Mouse (Mus musculus): ENCODE measurements around the gene Gm19935. TPM values are rescaled to one million over a fixed set of nuclear protein-coding genes. Genes with fewer than 3 reads are reported as not detected.

Gm19935 gene
- polyA plus RNA-seq, 1 experiment from 2014 or later, result not detected

DNA sequence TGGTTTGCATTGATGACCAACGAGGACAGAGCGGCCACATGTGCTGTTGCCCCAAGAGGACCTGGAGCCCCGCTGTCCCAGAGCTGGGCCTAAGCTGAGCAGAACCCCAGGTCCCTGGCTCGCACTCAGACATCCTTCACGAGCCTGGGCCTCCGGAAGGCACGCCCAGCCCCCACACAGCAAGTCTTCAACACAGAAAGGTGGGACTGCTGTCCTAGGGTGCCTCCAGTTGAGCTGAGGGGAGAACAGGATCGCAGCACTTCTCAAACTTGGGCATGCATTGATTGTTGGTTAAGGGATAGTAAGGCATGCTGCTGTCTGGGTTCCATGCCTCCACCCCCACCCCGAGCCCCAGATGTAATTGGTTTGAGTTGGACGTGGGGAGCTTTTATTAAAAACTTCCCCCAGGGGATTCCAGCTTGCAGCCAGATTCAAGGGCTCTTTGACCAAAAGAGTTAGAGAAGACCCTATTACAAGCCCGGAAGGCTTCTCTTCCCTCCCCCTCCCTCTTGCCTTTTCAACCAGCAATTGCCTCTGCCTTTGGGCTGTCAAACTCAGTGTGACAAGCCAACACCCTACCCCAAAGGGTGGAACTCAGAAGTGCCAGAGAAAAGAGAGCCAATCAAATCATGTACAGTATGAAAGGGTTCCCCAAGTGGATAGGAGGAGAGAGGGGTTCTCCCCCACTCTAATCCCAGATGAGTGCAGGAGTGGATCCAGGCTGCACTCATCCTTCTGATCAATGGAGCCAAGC lies 12.0 kb upstream of the Gm19935 start:
- H3K27me3 ChIP-seq, result no peaks in the 10 kb centered on the region
- H3K9ac ChIP-seq, result peak overlapping the region; percentile 78
- peak overlapping the region; percentile 82 for H3K27ac ChIP-seq
- peaks cover 24% of the 10 kb centered on the region for H3K4me1 ChIP-seq
- H3K4me3 ChIP-seq, result peak overlapping the region; percentile 58
- H3K9me3 ChIP-seq, result no peaks in the 10 kb centered on the region
- no peaks in the 10 kb centered on the region for H3K36me3 ChIP-seq
- WGBS, result under 1% methylated on average over 11 of the region's 11 CpGs
- H3K4me2 ChIP-seq, result peak overlapping the region; percentile 77
- peak; percentile 69 for ATAC-seq (ENCODE audit: insufficient number of reproducible peaks, insufficient read depth, low FRiP score, low TSS enrichment, low read depth)

GRCm38 (mm10) chr8:90828181-90828986 lies 11.2 kb upstream of the Gm19935 start, which contains the start of gene Chd9:
Gene Chd9 (plus strand): TSS chr8:90828352.
- WGBS, result 1% methylated on average over 39 of the region's 39 CpGs
- no peaks in the 10 kb centered on the region; the same call in 1 of the 2 replicates for H3K9me3 ChIP-seq
- no peaks in the 10 kb centered on the region for H3K27me3 ChIP-seq
- H3K4me2 ChIP-seq, result peak within 1 kb of the TSS; percentile 77
- H3K9ac ChIP-seq, result peak within 1 kb of the TSS; percentile 78
- peak; percentile 87 for ATAC-seq (ENCODE audit: insufficient number of reproducible peaks, insufficient read depth, low FRiP score, low TSS enrichment, low read depth)
- peak within 1 kb of the TSS; percentile 58 for H3K4me3 ChIP-seq
- H3K36me3 ChIP-seq, result no peaks in the 10 kb centered on the region
- H3K27ac ChIP-seq, result peak within 1 kb of the TSS; percentile 82
- peaks cover 22% of the 10 kb centered on the region for H3K4me1 ChIP-seq

GRCm38 (mm10) chr8:90825459-90825871 lies 8.3 kb upstream of the Gm19935 start:
- H3K9ac ChIP-seq, result no peak overlapping the region
- H3K27ac ChIP-seq, result no peak overlapping the region
- 67% methylated on average over 9 of the region's 9 CpGs for WGBS
- H3K9me3 ChIP-seq, result no peaks in the 10 kb centered on the region; the same call in 1 of the 2 replicates
- no peak overlapping the region for H3K4me2 ChIP-seq
- no peaks in the 10 kb centered on the region for H3K36me3 ChIP-seq
- no peaks in the 10 kb centered on the region for H3K27me3 ChIP-seq
- peaks cover 16% of the 10 kb centered on the region for H3K4me1 ChIP-seq
- ATAC-seq (ENCODE audit: insufficient number of reproducible peaks, insufficient read depth, low FRiP score, low TSS enrichment, low read depth), result no peak
- no peak overlapping the region for H3K4me3 ChIP-seq

DNA sequence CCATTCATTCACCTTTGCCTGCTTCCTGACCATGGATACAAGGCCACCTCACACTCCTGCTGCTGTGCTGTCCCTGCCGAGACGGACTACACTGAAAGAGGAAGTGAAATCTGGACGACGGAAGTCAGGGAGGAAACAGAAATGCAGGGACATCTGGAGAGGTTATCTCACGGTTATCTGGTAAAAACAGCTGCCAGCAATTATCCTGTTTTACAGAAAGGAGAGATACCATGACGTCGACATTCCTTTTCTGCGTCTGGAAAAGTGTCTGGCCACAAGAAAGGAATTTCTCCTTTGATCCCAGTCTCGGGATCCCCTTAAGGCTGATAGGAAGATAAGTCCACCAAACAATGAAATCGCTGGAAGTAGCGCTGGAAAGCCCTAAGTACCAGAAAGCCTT lies 5.2 kb upstream of the Gm19935 start:
- Histone ChIP-seq H3K9me3 (no peaks in the 10 kb centered on the region; the same call in 1 of the 2 replicates), H3K27ac (no peak overlapping the region), H3K4me3 (no peak overlapping the region), H3K4me2 (no peak overlapping the region), H3K27me3 (no peaks in the 10 kb centered on the region), H3K9ac (no peak overlapping the region), H3K4me1 (no peaks in the 10 kb centered on the region), H3K36me3 (no peaks in the 10 kb centered on the region)
- no peak for ATAC-seq (ENCODE audit: insufficient number of reproducible peaks, insufficient read depth, low FRiP score, low TSS enrichment, low read depth)
- 9% methylated on average over 11 of the region's 11 CpGs for WGBS

DNA sequence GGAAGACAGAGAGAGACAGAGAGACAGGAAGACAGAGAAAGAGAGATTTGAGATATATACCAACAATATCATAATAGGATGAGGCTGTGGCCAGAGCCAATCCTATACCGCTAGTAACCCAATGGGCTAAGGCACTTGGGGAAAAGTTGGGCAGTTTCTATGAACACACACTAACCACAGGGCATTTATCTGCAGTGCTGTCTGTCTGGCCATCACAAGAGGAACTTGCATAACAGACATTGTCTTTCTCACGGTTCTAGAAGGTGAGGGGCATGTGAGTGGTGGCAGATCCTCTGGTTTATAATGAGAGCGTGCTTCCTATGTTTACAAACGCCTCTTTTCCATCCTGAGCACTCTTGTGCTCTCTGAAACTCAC lies 3.1 kb upstream of the Gm19935 start:
- no peaks in the 10 kb centered on the region for H3K27me3 ChIP-seq
- H3K4me3 ChIP-seq, result no peak overlapping the region
- 86% methylated on average over 4 of the region's 4 CpGs for WGBS
- H3K4me2 ChIP-seq, result no peak overlapping the region
- no peak for ATAC-seq (ENCODE audit: insufficient number of reproducible peaks, insufficient read depth, low FRiP score, low TSS enrichment, low read depth)
- no peak overlapping the region for H3K9ac ChIP-seq
- no peaks in the 10 kb centered on the region for H3K36me3 ChIP-seq
- no peak overlapping the region for H3K27ac ChIP-seq
- peaks cover 8% of the 10 kb centered on the region; the same call in 1 of the 2 replicates for H3K4me1 ChIP-seq
- H3K9me3 ChIP-seq, result no peaks in the 10 kb centered on the region; the same call in 1 of the 2 replicates

- Histone ChIP-seq H3K4me3 (no peak overlapping the region), H3K36me3 (no peaks in the 10 kb centered on the region), H3K9me3 (no peaks in the 10 kb centered on the region; the same call in 1 of the 2 replicates), H3K4me2 (no peak overlapping the region), H3K9ac (no peak overlapping the region), H3K4me1 (peaks cover 8% of the 10 kb centered on the region; the same call in 1 of the 2 replicates), H3K27me3 (no peaks in the 10 kb centered on the region), H3K27ac (no peak overlapping the region)
- no peak for ATAC-seq (ENCODE audit: insufficient number of reproducible peaks, insufficient read depth, low FRiP score, low TSS enrichment, low read depth)
- WGBS, result 84% methylated on average over 9 of the region's 9 CpGs
Observed at GRCm38 (mm10) chr8:90819561-90820320, 2.5 kb upstream of the Gm19935 start.

DNA sequence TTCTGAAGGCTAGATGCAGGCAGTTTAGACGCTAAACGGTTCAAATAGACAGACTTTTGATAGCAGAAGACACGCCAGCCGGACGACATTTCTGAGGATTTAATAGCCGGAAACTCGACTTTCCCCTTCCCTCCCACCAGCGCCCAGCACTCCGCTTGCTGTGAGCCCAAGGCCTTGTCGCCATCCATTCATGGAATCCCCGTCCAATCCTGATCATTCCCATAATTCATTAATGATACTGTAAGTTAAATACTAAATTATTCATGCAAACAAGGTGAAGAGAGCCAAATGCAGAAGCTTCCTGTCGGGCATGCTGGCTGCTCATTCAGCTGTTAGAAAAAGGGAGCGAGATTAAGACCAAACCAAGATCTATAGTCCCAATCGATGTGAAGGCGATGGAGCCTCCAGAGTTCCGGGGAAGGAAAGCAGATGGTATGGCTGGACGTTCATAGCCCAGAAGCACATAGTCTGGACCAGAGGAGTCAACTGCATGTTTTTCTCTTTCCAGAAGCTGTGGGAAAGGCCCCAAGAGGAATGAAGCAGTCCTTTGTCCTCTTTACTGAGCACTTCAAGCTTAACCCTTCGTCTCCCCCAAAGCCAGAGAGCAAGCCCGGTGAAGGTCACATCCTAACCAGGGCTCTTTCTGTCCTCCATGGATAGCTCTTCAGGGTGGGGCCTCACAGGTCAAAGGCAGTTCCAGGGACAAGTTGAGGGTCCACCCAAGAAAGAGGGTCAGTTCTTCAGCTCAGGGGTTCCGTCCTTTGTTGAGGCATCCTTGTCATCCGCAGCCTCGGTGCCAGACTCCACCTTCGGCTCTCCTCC lies 921 bp downstream of the Gm19935 start:
- ATAC-seq (ENCODE audit: insufficient number of reproducible peaks, insufficient read depth, low FRiP score, low TSS enrichment, low read depth), result no peak
- Histone ChIP-seq H3K9me3 (no peaks in the 10 kb centered on the region), H3K36me3 (no peaks in the 10 kb centered on the region), H3K27ac (no peak overlapping the region), H3K27me3 (no peaks in the 10 kb centered on the region), H3K4me3 (no peak overlapping the region), H3K4me1 (peaks cover 8% of the 10 kb centered on the region; the same call in 1 of the 2 replicates), H3K4me2 (no peak overlapping the region), H3K9ac (no peak overlapping the region)
- WGBS, result 70% methylated on average over 23 of the region's 23 CpGs

DNA sequence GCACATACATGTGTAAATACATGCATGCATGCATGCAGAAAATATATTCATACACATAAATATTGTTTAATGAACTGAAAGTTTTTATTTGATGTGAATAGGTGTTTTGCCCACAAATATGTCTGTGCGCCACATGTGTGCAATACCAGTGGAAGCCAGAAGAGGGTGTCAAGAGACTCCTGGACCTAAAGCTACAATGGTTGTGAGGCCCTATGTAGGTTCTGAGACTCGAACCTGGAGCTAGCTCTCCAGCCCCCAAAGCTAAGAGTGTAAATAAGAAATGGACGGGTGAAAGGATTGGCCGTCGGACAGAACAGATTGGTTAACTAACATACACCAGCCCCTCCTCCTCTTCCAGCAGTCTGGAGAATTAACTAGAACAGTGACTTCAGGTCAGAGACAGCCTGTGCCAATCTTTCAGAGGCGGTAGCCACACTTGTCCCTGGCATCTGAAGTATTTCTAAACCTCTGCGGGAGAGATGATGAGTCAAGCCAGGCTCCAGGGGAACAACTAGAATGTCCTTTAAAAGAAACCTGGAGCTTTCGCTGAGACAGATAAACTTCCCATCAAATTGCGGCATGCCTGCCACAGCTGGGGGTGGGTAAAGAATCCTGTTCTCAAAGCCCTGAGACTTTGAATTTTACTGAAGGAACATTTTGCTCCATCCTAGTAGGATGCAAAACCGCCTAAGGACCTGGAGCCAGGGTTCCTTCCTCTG lies 3.4 kb downstream of the Gm19935 start:
- no peaks in the 10 kb centered on the region for H3K9me3 ChIP-seq
- no peaks in the 10 kb centered on the region for H3K36me3 ChIP-seq
- no peak overlapping the region for H3K27ac ChIP-seq
- no peaks in the 10 kb centered on the region for H3K27me3 ChIP-seq
- H3K4me2 ChIP-seq, result no peak overlapping the region
- no peak for ATAC-seq (ENCODE audit: insufficient number of reproducible peaks, insufficient read depth, low FRiP score, low TSS enrichment, low read depth)
- WGBS, result 84% methylated on average over 10 of the region's 10 CpGs
- H3K9ac ChIP-seq, result no peak overlapping the region
- H3K4me1 ChIP-seq, result peaks cover 8% of the 10 kb centered on the region; the same call in 1 of the 2 replicates
- H3K4me3 ChIP-seq, result no peak overlapping the region

DNA sequence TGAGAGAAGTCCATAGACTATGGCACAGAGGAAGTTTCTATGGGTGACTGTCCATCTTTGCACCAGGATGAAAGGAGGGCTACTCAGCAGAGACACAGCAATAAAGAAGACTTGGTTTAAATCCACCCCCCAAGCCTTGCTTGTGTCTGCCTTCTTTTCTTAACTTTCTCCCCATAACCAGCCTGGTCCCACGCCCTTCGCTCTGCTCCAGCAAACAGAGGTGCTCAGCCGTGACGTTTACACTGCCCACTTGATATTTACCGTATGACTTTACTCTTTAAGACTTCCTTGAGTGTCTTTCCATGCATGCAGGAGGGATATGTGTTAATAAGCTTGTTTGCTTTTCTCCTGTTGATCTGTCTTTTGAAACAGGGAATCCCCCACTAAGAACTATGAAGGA lies 17.7 kb downstream of the Gm19935 start:
- Histone ChIP-seq H3K4me3 (no peak overlapping the region), H3K9me3 (peaks cover 4% of the 10 kb centered on the region; the same call in 1 of the 2 replicates), H3K4me2 (no peak overlapping the region), H3K27ac (no peak overlapping the region), H3K4me1 (peaks cover 14% of the 10 kb centered on the region), H3K36me3 (no peaks in the 10 kb centered on the region), H3K27me3 (no peaks in the 10 kb centered on the region), H3K9ac (no peak overlapping the region)
- no peak for ATAC-seq (ENCODE audit: insufficient number of reproducible peaks, insufficient read depth, low FRiP score, low TSS enrichment, low read depth)
- 89% methylated on average over 5 of the region's 5 CpGs for WGBS

Measured in embryonic facial prominence, embryonic 13.5 days (tissue).